Mouse (Mus musculus) kidney, postnatal 4 days (tissue): Measurements from ENCODE around the gene Grik1.

Experiments
- DNase-seq, 2 experiments: peaks; one replicate each; pipeline ENCODE4 v3.0.0; 2021; ENCODE audit warnings: mixed read lengths in 2 of 2

Grik1 gene

GRCm38 (mm10) chr16:88290132-88290772 is at the start of gene Grik1:
Gene Grik1, minus strand, starts transcription at chr16:88290265.
- peak; percentile 42 to 49 for DNase-seq

- no peak for DNase-seq
Observed at GRCm38 (mm10) chr16:88294209-88294608, 4.1 kb upstream of the Grik1 start.

GRCm38 (mm10) chr16:88289421-88290081 is 514 bp downstream of the Grik1 start:
- DNase-seq: peak; percentile 9 to 11

GRCm38 (mm10) chr16:88258407-88258806 is 31.7 kb downstream of the Grik1 start:
- DNase-seq: no peak

- DNase-seq: no peak
Observed at GRCm38 (mm10) chr16:88257072-88257471, 33.0 kb downstream of the Grik1 start.

- no peak for DNase-seq
Observed at GRCm38 (mm10) chr16:88256101-88256500, 34.0 kb downstream of the Grik1 start.

- DNase-seq: no peak
Observed at GRCm38 (mm10) chr16:88252676-88253075, 37.4 kb downstream of the Grik1 start.

GRCm38 (mm10) chr16:88251049-88251448 is 39.0 kb downstream of the Grik1 start:
- DNase-seq: no peak

- no peak for DNase-seq
Observed at GRCm38 (mm10) chr16:88249825-88250224, 40.2 kb downstream of the Grik1 start.

GRCm38 (mm10) chr16:88247586-88247985 is 42.5 kb downstream of the Grik1 start:
- no peak for DNase-seq

- no peak for DNase-seq
Observed at GRCm38 (mm10) chr16:88244658-88245057, 45.4 kb downstream of the Grik1 start.

- DNase-seq: no peak
Observed at GRCm38 (mm10) chr16:88225616-88226015, 64.4 kb downstream of the Grik1 start.

- no peak for DNase-seq
Observed at GRCm38 (mm10) chr16:88221932-88222331, 68.1 kb downstream of the Grik1 start.

GRCm38 (mm10) chr16:88212531-88212930 is 77.5 kb downstream of the Grik1 start:
- peak in 1 of 2 experiments; percentile 3 for DNase-seq

- DNase-seq: peak; percentile 7 to 9
Observed at GRCm38 (mm10) chr16:88211852-88212251, 78.2 kb downstream of the Grik1 start.

GRCm38 (mm10) chr16:88204400-88204799 is 85.7 kb downstream of the Grik1 start:
- DNase-seq: peak; percentile 79 to 81

GRCm38 (mm10) chr16:88203985-88204384 is 86.1 kb downstream of the Grik1 start:
- DNase-seq: no peak

GRCm38 (mm10) chr16:88187433-88188037 is 102.5 kb downstream of the Grik1 start:
- DNase-seq: no peak

- DNase-seq: no peak
Observed at GRCm38 (mm10) chr16:88178813-88179212, 111.3 kb downstream of the Grik1 start.

- DNase-seq: no peak
Observed at GRCm38 (mm10) chr16:88177364-88177763, 112.7 kb downstream of the Grik1 start.

GRCm38 (mm10) chr16:88174083-88174721 is 115.9 kb downstream of the Grik1 start:
- DNase-seq: no peak

GRCm38 (mm10) chr16:88166547-88166946 is 123.5 kb downstream of the Grik1 start:
- no peak for DNase-seq

GRCm38 (mm10) chr16:88142574-88142973 is 147.5 kb downstream of the Grik1 start:
- DNase-seq: no peak

- DNase-seq: no peak
Observed at GRCm38 (mm10) chr16:88142136-88142535, 147.9 kb downstream of the Grik1 start.
